Mouse (Mus musculus): ENCODE data around the gene Gm17067. TPM values are rescaled to one million over a fixed set of nuclear protein-coding genes. Genes with fewer than 3 reads are reported as not detected.
"Not testable (repeated sequence)": the region's sequence is repeated elsewhere in the genome, so short reads cannot be mapped to it uniquely, and the experiment has no call there.

Gene Gm17067
- 1.4 TPM in 2 replicates for polyA plus RNA-seq (2012; rRNA removed)

DNA sequence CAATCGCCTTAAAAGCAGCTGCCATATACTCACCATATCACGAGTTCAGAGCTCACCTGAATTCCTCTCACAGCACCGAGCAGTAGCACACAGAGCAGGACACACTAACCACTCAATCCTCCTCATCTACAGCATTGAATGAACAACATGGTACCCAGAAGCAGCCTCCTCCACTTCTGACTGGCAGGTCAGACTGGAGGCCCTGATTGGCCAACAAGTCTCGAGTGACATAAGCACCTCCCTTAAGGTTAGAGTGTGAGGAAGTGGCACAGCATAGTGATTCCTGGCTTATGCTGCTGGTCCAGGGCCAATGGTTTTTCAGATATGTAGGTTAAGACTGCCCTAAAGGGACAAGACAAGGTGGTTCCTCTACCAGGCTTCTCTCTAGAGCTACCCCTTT, at the start of gene Gm17067:
Gene Gm17067, minus strand, starts transcription at position 101 of the 400 bp plus-strand sequence.
- not testable (repeated sequence) for H3K4me1 ChIP-seq (ENCODE audit: control insufficient read depth, insufficient read depth, low read length); H3K4me3 ChIP-seq (ENCODE audit: control insufficient read depth, low read depth, low read length); H3K27ac ChIP-seq (ENCODE audit: control insufficient read depth, insufficient read depth, low read depth, low read length); H3K36me3 ChIP-seq (ENCODE audit: control insufficient read depth, insufficient read depth, low read length); H3K27me3 ChIP-seq (ENCODE audit: control insufficient read depth, insufficient read depth, low read length)

- H3K27ac ChIP-seq (ENCODE audit: control insufficient read depth, insufficient read depth, low read depth, low read length): no peak overlapping the region
- H3K4me1 ChIP-seq (ENCODE audit: control insufficient read depth, insufficient read depth, low read length): peaks cover 2% of the 10 kb centered on the region; the same call in 1 of the 2 replicates
- TF ChIP-seq POLR2A (IDR thresholded peaks at IDR 0.05; ENCODE audit: control insufficient read depth, low read depth, low read length) (no peak), CTCF (IDR thresholded peaks at IDR 0.05; ENCODE audit: control insufficient read depth, insufficient read depth, insufficient replicate concordance, low read depth, low read length) (no peak)
- peak overlapping the region; percentile 83 for H3K4me3 ChIP-seq (ENCODE audit: control insufficient read depth, low read depth, low read length)
- H3K27me3 ChIP-seq (ENCODE audit: control insufficient read depth, insufficient read depth, low read length): no peaks in the 10 kb centered on the region
- H3K36me3 ChIP-seq (ENCODE audit: control insufficient read depth, insufficient read depth, low read length): no peaks in the 10 kb centered on the region
Observed at GRCm38 (mm10) chr7:42749836-42750235, 23.0 kb upstream of the Gm17067 start.

DNA sequence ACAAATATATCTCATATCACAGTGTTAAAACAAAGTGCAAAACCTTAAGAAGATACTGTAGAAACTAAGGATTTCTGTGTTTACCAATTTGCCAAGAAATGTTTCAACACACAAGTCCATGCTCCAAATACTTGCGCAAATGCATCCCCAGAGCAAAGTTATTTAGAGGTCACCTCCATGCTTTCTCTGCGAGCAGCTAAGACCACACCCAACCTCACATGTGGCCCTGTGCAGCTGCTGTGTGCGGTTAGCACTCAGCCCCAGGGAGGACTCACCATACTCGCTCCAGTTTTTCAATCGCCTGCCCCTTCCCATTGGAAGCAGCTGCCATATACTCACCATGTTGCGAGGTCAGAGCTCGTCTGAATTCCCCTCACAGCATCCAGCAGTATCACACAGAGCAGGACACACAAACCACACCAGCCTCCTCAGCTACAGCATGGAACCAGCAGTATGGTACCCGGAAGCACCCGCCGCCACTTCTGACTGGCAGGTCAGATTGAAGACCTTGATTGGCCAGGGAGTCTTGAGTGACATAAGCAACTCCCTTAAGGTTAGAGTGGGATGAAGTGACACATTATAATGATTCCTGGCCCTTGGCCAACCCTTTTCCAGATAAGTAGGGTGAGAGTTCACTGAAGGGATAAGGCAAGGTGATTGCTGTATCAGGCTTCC, 11.9 kb upstream of the Gm17067 start:
- TF ChIP-seq CTCF (IDR thresholded peaks at IDR 0.05; ENCODE audit: control insufficient read depth, insufficient read depth, insufficient replicate concordance, low read depth, low read length): no peak
- no peak for TF ChIP-seq POLR2A (IDR thresholded peaks at IDR 0.05; ENCODE audit: control insufficient read depth, low read depth, low read length)
- Histone ChIP-seq H3K4me3 (ENCODE audit: control insufficient read depth, low read depth, low read length) (no peak overlapping the region; the same call in 1 of the 2 replicates), H3K27me3 (ENCODE audit: control insufficient read depth, insufficient read depth, low read length) (no peaks in the 10 kb centered on the region), H3K4me1 (ENCODE audit: control insufficient read depth, insufficient read depth, low read length) (0 out of 2 replicates have a peak, but pooled peaks cover 4% of the 10 kb centered on the region), H3K36me3 (ENCODE audit: control insufficient read depth, insufficient read depth, low read length) (no peaks in the 10 kb centered on the region), H3K27ac (ENCODE audit: control insufficient read depth, insufficient read depth, low read depth, low read length) (no peak overlapping the region)

DNA sequence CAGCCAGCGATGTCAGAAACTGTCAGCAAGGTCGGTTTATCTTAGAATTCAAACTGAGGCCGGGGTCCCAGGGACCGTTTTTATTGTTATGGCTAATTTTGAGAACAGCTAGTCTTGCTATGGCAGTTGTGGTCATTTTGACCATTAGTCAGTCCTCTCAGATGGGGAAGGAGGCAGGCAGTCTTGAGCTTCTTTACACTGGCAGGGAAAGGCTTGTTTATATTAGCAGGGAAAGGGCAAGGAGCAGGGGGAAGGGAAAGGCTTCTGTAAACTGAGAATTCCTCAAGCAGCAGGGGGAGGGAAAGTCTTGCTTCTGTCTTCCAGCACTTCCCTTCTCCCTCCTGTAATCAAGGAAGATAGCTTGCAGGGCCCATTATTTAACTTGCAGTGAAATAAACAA, 33.6 kb downstream of the Gm17067 start:
- H3K4me3 ChIP-seq (ENCODE audit: control insufficient read depth, low read depth, low read length); H3K4me1 ChIP-seq (ENCODE audit: control insufficient read depth, insufficient read depth, low read length); H3K27me3 ChIP-seq (ENCODE audit: control insufficient read depth, insufficient read depth, low read length); H3K27ac ChIP-seq (ENCODE audit: control insufficient read depth, insufficient read depth, low read depth, low read length); H3K36me3 ChIP-seq (ENCODE audit: control insufficient read depth, insufficient read depth, low read length): not testable (repeated sequence)

- not testable (repeated sequence) for H3K27me3 ChIP-seq (ENCODE audit: control insufficient read depth, insufficient read depth, low read length); H3K36me3 ChIP-seq (ENCODE audit: control insufficient read depth, insufficient read depth, low read length); H3K4me1 ChIP-seq (ENCODE audit: control insufficient read depth, insufficient read depth, low read length)
- Histone ChIP-seq H3K27ac (ENCODE audit: control insufficient read depth, insufficient read depth, low read depth, low read length) (peak within 1 kb of the TSS; percentile 57; the same call in 1 of the 2 replicates), H3K4me3 (ENCODE audit: control insufficient read depth, low read depth, low read length) (peak within 1 kb of the TSS; percentile 88)
- peak; percentile 57; the same call in 1 of the 2 replicates for TF ChIP-seq POLR2A (IDR thresholded peaks at IDR 0.05; ENCODE audit: control insufficient read depth, low read depth, low read length)
Observed at GRCm38 (mm10) chr7:42692362-42693158, 34.3 kb downstream of the Gm17067 start, which contains the start of gene Zfp975. TSS of gene Zfp975 (minus strand) at chr7:42692742.

GRCm38 (mm10) chr7:42680081-42680480, 46.7 kb downstream of the Gm17067 start:
- H3K4me1 ChIP-seq (ENCODE audit: control insufficient read depth, insufficient read depth, low read length); H3K27ac ChIP-seq (ENCODE audit: control insufficient read depth, insufficient read depth, low read depth, low read length); H3K27me3 ChIP-seq (ENCODE audit: control insufficient read depth, insufficient read depth, low read length): not testable (repeated sequence)

GRCm38 (mm10) chr7:42679646-42680045, 47.2 kb downstream of the Gm17067 start:
- H3K4me1 ChIP-seq (ENCODE audit: control insufficient read depth, insufficient read depth, low read length); H3K4me3 ChIP-seq (ENCODE audit: control insufficient read depth, low read depth, low read length); H3K27ac ChIP-seq (ENCODE audit: control insufficient read depth, insufficient read depth, low read depth, low read length); H3K27me3 ChIP-seq (ENCODE audit: control insufficient read depth, insufficient read depth, low read length); H3K36me3 ChIP-seq (ENCODE audit: control insufficient read depth, insufficient read depth, low read length): not testable (repeated sequence)

More at GRCm38 (mm10) chr7:42680081-42680480, 46.7 kb downstream of the Gm17067 start:
- H3K36me3 ChIP-seq (ENCODE audit: control insufficient read depth, insufficient read depth, low read length); H3K4me3 ChIP-seq (ENCODE audit: control insufficient read depth, low read depth, low read length): not testable (repeated sequence)

DNA sequence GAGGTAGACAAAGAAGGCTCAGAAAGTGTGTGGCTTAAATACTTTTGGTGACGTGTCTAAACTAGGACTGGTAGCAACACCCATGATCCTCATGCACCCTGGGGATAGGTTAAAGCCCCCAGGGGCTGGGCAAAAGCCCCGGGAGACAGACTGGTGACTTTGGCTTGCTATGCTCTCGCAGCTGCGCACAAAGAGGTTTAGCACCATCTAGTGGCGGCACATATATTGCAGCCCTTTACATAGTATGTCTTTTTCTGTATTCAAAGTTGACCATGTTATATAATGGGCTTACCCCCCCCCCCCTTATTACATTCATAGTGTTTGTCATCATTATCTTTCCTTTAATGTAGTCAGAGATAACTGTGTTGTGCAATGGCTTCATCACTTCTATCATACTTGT, 66.7 kb downstream of the Gm17067 start:
- H3K4me3 ChIP-seq (ENCODE audit: control insufficient read depth, low read depth, low read length); H3K4me1 ChIP-seq (ENCODE audit: control insufficient read depth, insufficient read depth, low read length); H3K27ac ChIP-seq (ENCODE audit: control insufficient read depth, insufficient read depth, low read depth, low read length); H3K36me3 ChIP-seq (ENCODE audit: control insufficient read depth, insufficient read depth, low read length); H3K27me3 ChIP-seq (ENCODE audit: control insufficient read depth, insufficient read depth, low read length): not testable (repeated sequence)
- peak; percentile 26; the same call in 1 of the 2 replicates for TF ChIP-seq CTCF (IDR thresholded peaks at IDR 0.05; ENCODE audit: control insufficient read depth, insufficient read depth, insufficient replicate concordance, low read depth, low read length)

Other genes with a start within 250 kb of the Gm17067 start
- 3.2 and 6.2 TPM in 2 replicates for gene Zfp141, start 221.3 kb downstream of the Gm17067 start, polyA plus RNA-seq (2012; rRNA removed)
- not detected in 2 replicates for gene Gm21028, start 148.4 kb downstream of the Gm17067 start, polyA plus RNA-seq (2012; rRNA removed)
- gene Zfp977, start 134.5 kb downstream of the Gm17067 start, polyA plus RNA-seq (2012; rRNA removed): 0.47 and 0.85 TPM in 2 replicates
- gene Zfp976, start 84.4 kb downstream of the Gm17067 start, polyA plus RNA-seq (2012; rRNA removed): 0.43 and 0.57 TPM in 2 replicates
- 0.32 and 0.75 TPM in 2 replicates for gene Zfp975, start 34.3 kb downstream of the Gm17067 start, polyA plus RNA-seq (2012; rRNA removed)
- gene Vmn2r62, start 66.5 kb upstream of the Gm17067 start, polyA plus RNA-seq (2012; rRNA removed): 0.04 TPM in 1 of 2 replicates, not detected in the other
- gene Gm2381, start 140.2 kb upstream of the Gm17067 start, polyA plus RNA-seq (2012; rRNA removed): 0.05 and 0.16 TPM in 2 replicates
- gene Vmn2r63, start 206.8 kb upstream of the Gm17067 start, polyA plus RNA-seq (2012; rRNA removed): not detected in 2 replicates

All from testis, adult 2 months (tissue).